Mouse (Mus musculus): ENCODE results near the gene Lrrc23.
A peak's percentile ranks its signal among the peaks of the same experiment; 100 is the strongest.
"Not testable (repeated sequence)": the region's sequence is repeated elsewhere in the genome, so short reads cannot be mapped to it uniquely, and the experiment has no call there.

Gene Lrrc23

DNA sequence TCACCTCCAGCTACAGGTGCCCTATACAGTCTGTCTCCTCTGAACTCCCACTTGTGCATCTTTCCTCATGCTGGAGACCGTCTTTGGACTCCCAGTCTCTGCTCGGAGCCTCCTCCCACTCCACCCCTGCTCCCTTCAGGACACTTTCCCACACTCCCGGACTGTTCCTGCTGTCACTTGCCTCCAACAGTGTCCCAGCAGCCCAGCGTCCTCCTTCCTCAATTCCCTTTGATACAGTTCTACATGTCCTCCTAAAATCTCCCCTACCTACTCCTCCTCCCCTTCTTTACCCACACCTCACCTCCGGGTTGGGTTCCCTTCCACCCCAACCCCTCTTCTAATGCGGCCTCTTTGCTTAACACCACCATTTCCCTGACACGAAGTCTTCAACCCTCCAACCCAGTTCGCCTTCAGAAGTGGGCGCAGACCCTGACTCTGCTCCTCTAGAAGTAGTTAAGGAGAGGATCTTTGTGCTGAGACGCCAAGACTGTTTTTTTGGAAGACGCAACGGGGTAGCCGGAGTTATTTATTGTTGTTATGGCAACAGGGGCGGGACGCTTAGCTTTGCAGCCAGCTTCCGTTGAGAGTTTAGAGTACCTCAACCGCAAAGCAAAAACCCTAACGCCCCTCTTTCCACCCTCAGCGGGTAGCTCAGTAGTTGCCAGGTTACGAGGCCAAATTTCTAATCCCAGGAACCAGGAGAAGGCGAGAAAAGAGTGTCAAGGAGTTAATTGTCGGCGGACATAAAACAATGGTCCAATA, at the start of gene Lrrc23:
Gene Lrrc23, minus strand, starts transcription at position 506 of the 762 bp plus-strand sequence.
- DNase-seq (ENCODE audit: low read depth), result no peak

GRCm38 (mm10) chr6:124828101-124828592, 48.6 kb upstream of the Lrrc23 start:
- no peak for DNase-seq (ENCODE audit: low read depth)

- DNase-seq (ENCODE audit: low read depth), result no peak
Observed at GRCm38 (mm10) chr6:124822049-124822448, 42.5 kb upstream of the Lrrc23 start.

DNA sequence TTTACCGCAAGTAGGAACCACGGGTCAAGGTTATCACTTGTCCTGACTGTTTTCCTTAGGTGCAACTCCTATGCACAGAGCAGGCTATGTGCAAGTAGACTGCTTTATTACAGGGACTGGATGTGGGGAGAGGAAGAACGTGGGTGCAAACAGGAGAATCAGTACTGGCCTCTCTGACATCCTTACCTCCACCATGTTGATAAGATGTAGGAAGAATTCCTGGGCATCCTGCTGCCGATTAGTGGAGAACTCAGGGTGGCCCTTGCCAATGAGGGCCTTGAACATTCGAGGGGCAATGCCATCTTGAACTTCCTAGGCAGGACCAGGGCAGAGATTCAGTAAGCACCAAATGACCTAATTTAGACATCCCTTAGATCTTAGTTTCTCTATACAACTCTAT, 41.4 kb upstream of the Lrrc23 start:
- no peak for DNase-seq (ENCODE audit: low read depth)

DNA sequence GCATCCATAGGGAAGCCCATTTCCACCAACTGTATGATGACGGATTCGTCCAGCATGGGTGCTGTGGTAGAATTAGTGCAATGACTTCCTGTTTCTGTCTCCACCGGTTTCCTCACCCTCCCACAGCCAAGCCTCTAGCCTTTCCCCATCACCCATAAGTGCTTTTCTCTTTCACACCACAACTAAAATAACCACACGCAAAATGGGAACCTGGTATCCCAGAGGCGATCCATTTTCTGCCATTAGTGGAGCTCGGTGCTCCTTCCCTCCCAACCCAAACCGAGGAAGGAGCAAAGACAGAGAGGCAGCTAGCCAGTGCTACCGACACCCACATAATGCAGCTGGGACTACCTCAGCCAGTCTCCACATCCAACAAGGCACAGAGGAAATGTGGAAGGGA, 38.4 kb upstream of the Lrrc23 start:
- DNase-seq (ENCODE audit: low read depth), result no peak

- no peak for DNase-seq (ENCODE audit: low read depth)
Observed at GRCm38 (mm10) chr6:124817563-124817962, 38.0 kb upstream of the Lrrc23 start.

GRCm38 (mm10) chr6:124817125-124817524, 37.6 kb upstream of the Lrrc23 start:
- DNase-seq (ENCODE audit: low read depth), result no peak

- DNase-seq (ENCODE audit: low read depth), result no peak
Observed at GRCm38 (mm10) chr6:124816611-124817010, 37.1 kb upstream of the Lrrc23 start.

- DNase-seq (ENCODE audit: low read depth), result no peak
Observed at GRCm38 (mm10) chr6:124814858-124815774, 35.6 kb upstream of the Lrrc23 start.

DNA sequence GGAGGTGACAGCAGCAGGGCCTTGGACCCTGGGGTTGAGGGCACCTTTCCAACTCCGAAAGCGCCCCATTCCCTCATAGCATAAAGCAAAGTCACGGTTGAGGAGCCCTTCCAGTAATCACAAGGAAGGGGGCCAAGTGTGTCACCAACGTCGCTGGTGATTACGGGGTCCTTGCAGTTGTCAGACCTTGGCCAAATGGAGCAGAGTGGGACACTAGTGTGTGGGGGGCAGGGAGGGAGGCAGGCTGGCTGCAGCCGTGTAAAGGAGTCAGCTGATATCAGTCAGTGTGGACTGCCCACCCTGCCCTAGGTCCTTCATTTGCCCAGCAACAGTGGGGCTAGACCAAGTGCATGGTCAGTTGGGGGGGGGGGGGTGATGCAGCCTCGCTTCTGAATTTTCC, 34.9 kb upstream of the Lrrc23 start:
- DNase-seq (ENCODE audit: low read depth), result no peak

GRCm38 (mm10) chr6:124813933-124814332, 34.4 kb upstream of the Lrrc23 start, which contains the start of gene Tpi1:
TSS of gene Tpi1 (minus strand) at chr6:124814296.
- DNase-seq (ENCODE audit: low read depth), result peak; percentile 78

- no peak for DNase-seq (ENCODE audit: low read depth)
Observed at GRCm38 (mm10) chr6:124813496-124813895, 34.0 kb upstream of the Lrrc23 start.

GRCm38 (mm10) chr6:124812848-124813247, 33.3 kb upstream of the Lrrc23 start:
- DNase-seq (ENCODE audit: low read depth), result no peak

DNA sequence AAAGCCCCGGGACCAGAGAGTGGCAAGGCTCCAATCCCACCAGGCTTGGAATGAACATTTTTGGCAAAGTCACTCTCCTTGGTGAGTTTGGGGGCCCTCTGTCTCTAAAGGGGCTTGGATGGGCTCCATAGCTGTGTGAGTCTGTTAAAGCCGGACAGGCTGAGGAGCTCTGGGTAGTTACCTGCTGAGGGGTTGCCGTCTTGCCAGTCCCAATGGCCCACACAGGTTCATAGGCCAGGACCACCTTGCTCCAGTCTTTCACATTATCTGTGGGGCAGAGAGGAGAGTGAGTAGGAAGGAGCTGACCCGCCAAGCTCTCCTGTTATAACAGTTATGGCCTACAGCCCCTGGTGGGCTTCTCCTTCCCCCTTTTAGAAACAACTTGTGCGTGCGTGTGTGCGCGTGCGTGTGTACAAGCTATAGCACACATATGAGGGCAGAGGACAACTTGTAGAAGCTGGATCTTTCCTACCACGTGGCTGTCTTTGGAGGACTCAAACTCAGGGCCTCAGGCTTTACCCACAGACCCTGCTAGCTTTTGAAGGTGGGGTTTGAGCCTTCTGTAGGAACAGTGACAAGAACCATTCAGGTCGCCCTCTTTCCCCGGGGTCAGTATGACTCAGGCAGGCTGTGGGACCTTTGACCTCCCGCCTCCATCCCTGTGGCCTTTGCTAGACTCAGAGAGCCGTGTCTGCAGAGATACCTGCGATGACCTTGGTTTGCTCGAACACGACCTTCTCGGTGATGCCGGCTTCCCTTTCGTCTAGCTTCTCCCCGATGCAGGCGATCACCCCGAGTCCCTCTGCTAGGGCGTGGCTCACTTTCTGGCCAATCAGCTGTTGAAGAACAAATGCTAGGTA, 32.4 kb upstream of the Lrrc23 start:
- DNase-seq (ENCODE audit: low read depth), result no peak

GRCm38 (mm10) chr6:124811403-124811665, 31.8 kb upstream of the Lrrc23 start:
- no peak for DNase-seq (ENCODE audit: low read depth)

- DNase-seq (ENCODE audit: low read depth), result not testable (repeated sequence)
Observed at GRCm38 (mm10) chr6:124810566-124811402, 31.3 kb upstream of the Lrrc23 start.

- DNase-seq (ENCODE audit: low read depth), result no peak
Observed at GRCm38 (mm10) chr6:124809775-124810538, 30.4 kb upstream of the Lrrc23 start.

GRCm38 (mm10) chr6:124809052-124809774, 29.7 kb upstream of the Lrrc23 start:
- DNase-seq (ENCODE audit: low read depth), result no peak

- DNase-seq (ENCODE audit: low read depth), result no peak
Observed at GRCm38 (mm10) chr6:124808358-124809012, 29.0 kb upstream of the Lrrc23 start, which contains the start of gene Spsb2. TSS of gene Spsb2 (plus strand) at chr6:124808661.

Data from fibroblast of lung, adult 2 months (primary cell).